Mouse (Mus musculus): ENCODE results near the gene Rpusd3. TPM values are rescaled to one million over a fixed set of nuclear protein-coding genes. Genes with fewer than 3 reads are reported as not detected.
A peak's percentile ranks its signal among the peaks of the same experiment; 100 is the strongest.

The Rpusd3 gene
- polyA plus RNA-seq, 1 experiment from 2014 or later, result 16.3 TPM

GRCm38 (mm10) chr6:113373491-113373890 lies 45.6 kb downstream of the Rpusd3 start:
- Histone ChIP-seq H3K4me3 (ENCODE audit: low read depth, low read length) (no peak overlapping the region), H3K9me3 (ENCODE audit: control insufficient read depth, low read length) (no peaks in the 10 kb centered on the region), H3K4me1 (ENCODE audit: control insufficient read depth, insufficient read depth, low read length) (peaks cover 6% of the 10 kb centered on the region), H3K27me3 (replicated peaks; ENCODE audit: control insufficient read depth, insufficient read depth, low read length) (no peaks in the 10 kb centered on the region), H3K9ac (ENCODE audit: low read depth, low read length) (no peak overlapping the region), H3K27ac (replicated peaks; ENCODE audit: low read depth, low read length) (no peak overlapping the region), H3K36me3 (ENCODE audit: control insufficient read depth, insufficient read depth, low read length) (peaks cover 72% of the 10 kb centered on the region), H3K4me2 (ENCODE audit: low read depth, low read length) (no peak overlapping the region)
- 98% methylated on average over 4 of the region's 4 CpGs for WGBS
- DNase-seq (ENCODE audit: low spot score) (no peak), ATAC-seq (ENCODE audit: low read depth) (no peak)

GRCm38 (mm10) chr6:113370194-113370929 lies 48.8 kb downstream of the Rpusd3 start:
- 92% methylated on average over 20 of the region's 20 CpGs for WGBS
- no peak overlapping the region for H3K4me2 ChIP-seq (ENCODE audit: low read depth, low read length)
- H3K36me3 ChIP-seq (ENCODE audit: control insufficient read depth, insufficient read depth, low read length), result peaks cover 82% of the 10 kb centered on the region
- H3K27me3 ChIP-seq (replicated peaks; ENCODE audit: control insufficient read depth, insufficient read depth, low read length), result no peaks in the 10 kb centered on the region
- H3K9ac ChIP-seq (ENCODE audit: low read depth, low read length), result no peak overlapping the region
- ATAC-seq (ENCODE audit: low read depth) (no peak), DNase-seq (ENCODE audit: low spot score) (no peak)
- no peaks in the 10 kb centered on the region for H3K4me1 ChIP-seq (ENCODE audit: control insufficient read depth, insufficient read depth, low read length)
- no peak overlapping the region for H3K4me3 ChIP-seq (ENCODE audit: low read depth, low read length)
- H3K27ac ChIP-seq (replicated peaks; ENCODE audit: low read depth, low read length), result no peak overlapping the region
- H3K9me3 ChIP-seq (ENCODE audit: control insufficient read depth, low read length), result no peaks in the 10 kb centered on the region

- ATAC-seq (ENCODE audit: low read depth) (no peak), DNase-seq (ENCODE audit: low spot score) (no peak)
- Histone ChIP-seq H3K4me3 (ENCODE audit: low read depth, low read length) (no peak overlapping the region), H3K4me2 (ENCODE audit: low read depth, low read length) (no peak overlapping the region), H3K27me3 (replicated peaks; ENCODE audit: control insufficient read depth, insufficient read depth, low read length) (no peaks in the 10 kb centered on the region), H3K4me1 (ENCODE audit: control insufficient read depth, insufficient read depth, low read length) (no peaks in the 10 kb centered on the region), H3K9me3 (ENCODE audit: control insufficient read depth, low read length) (no peaks in the 10 kb centered on the region), H3K36me3 (ENCODE audit: control insufficient read depth, insufficient read depth, low read length) (peaks cover 64% of the 10 kb centered on the region), H3K27ac (replicated peaks; ENCODE audit: low read depth, low read length) (no peak overlapping the region), H3K9ac (ENCODE audit: low read depth, low read length) (no peak overlapping the region)
- WGBS, result 82% methylated on average over 5 of the region's 5 CpGs
These were observed 50.6 kb downstream of the Rpusd3 start for GRCm38 (mm10) chr6:113368577-113368976.

- no peaks in the 10 kb centered on the region for H3K27me3 ChIP-seq (replicated peaks; ENCODE audit: control insufficient read depth, insufficient read depth, low read length)
- H3K9me3 ChIP-seq (ENCODE audit: control insufficient read depth, low read length), result no peaks in the 10 kb centered on the region
- no peak overlapping the region for H3K27ac ChIP-seq (replicated peaks; ENCODE audit: low read depth, low read length)
- no peak overlapping the region for H3K4me3 ChIP-seq (ENCODE audit: low read depth, low read length)
- H3K36me3 ChIP-seq (ENCODE audit: control insufficient read depth, insufficient read depth, low read length), result peaks cover 60% of the 10 kb centered on the region
- no peak overlapping the region for H3K4me2 ChIP-seq (ENCODE audit: low read depth, low read length)
- DNase-seq (ENCODE audit: low spot score), result peak; percentile 22
- no peak overlapping the region for H3K9ac ChIP-seq (ENCODE audit: low read depth, low read length)
- WGBS, result 82% methylated on average over 7 of the region's 7 CpGs
- ATAC-seq (ENCODE audit: low read depth), result no peak
- no peaks in the 10 kb centered on the region for H3K4me1 ChIP-seq (ENCODE audit: control insufficient read depth, insufficient read depth, low read length)
These were observed 51.0 kb downstream of the Rpusd3 start for GRCm38 (mm10) chr6:113368124-113368523.

- Histone ChIP-seq H3K9ac (ENCODE audit: low read depth, low read length) (no peak overlapping the region), H3K9me3 (ENCODE audit: control insufficient read depth, low read length) (no peaks in the 10 kb centered on the region), H3K27ac (replicated peaks; ENCODE audit: low read depth, low read length) (no peak overlapping the region), H3K4me1 (ENCODE audit: control insufficient read depth, insufficient read depth, low read length) (no peaks in the 10 kb centered on the region), H3K36me3 (ENCODE audit: control insufficient read depth, insufficient read depth, low read length) (peaks cover 55% of the 10 kb centered on the region), H3K27me3 (replicated peaks; ENCODE audit: control insufficient read depth, insufficient read depth, low read length) (no peaks in the 10 kb centered on the region), H3K4me3 (ENCODE audit: low read depth, low read length) (no peak overlapping the region), H3K4me2 (ENCODE audit: low read depth, low read length) (no peak overlapping the region)
- 88% methylated on average over 1 of the region's 1 CpGs for WGBS
- DNase-seq (ENCODE audit: low spot score) (no peak), ATAC-seq (ENCODE audit: low read depth) (no peak)
These were observed 51.6 kb downstream of the Rpusd3 start for GRCm38 (mm10) chr6:113367574-113367973.

- Histone ChIP-seq H3K27ac (replicated peaks; ENCODE audit: low read depth, low read length) (no peak overlapping the region), H3K27me3 (replicated peaks; ENCODE audit: control insufficient read depth, insufficient read depth, low read length) (no peaks in the 10 kb centered on the region), H3K4me2 (ENCODE audit: low read depth, low read length) (no peak overlapping the region), H3K36me3 (ENCODE audit: control insufficient read depth, insufficient read depth, low read length) (peaks cover 46% of the 10 kb centered on the region), H3K4me1 (ENCODE audit: control insufficient read depth, insufficient read depth, low read length) (no peaks in the 10 kb centered on the region), H3K9me3 (ENCODE audit: control insufficient read depth, low read length) (no peaks in the 10 kb centered on the region), H3K9ac (ENCODE audit: low read depth, low read length) (no peak overlapping the region), H3K4me3 (ENCODE audit: low read depth, low read length) (no peak overlapping the region)
- DNase-seq (ENCODE audit: low spot score) (no peak), ATAC-seq (ENCODE audit: low read depth) (no peak)
- WGBS, result 83% methylated on average over 4 of the region's 6 CpGs
These were observed 52.5 kb downstream of the Rpusd3 start for GRCm38 (mm10) chr6:113366639-113367038.

Small RNA genes lying within 50 kb of the gene (microRNA-seq; reads per million reads assigned to microRNA genes)
- gene Gm24387 (ENCODE audit: borderline number of aligned reads), result not detected

Other genes starting within 250 kb of the Rpusd3 start
- gene Lhfpl4, start 224.0 kb downstream of the Rpusd3 start, polyA plus RNA-seq (2014; fragmentation: Nextera tagmentation; extraction: Ambion mirVana), result 1.2 TPM in 2 replicates
- 31.6 and 33.3 TPM in 2 replicates for gene Mtmr14, start 181.5 kb downstream of the Rpusd3 start, polyA plus RNA-seq (2014; fragmentation: Nextera tagmentation; extraction: Ambion mirVana)
- gene Cpne9, start 137.0 kb downstream of the Rpusd3 start, polyA plus RNA-seq (2014; fragmentation: Nextera tagmentation; extraction: Ambion mirVana), result 0.13 and 0.29 TPM in 2 replicates
- gene Brpf1, start 112.2 kb downstream of the Rpusd3 start, polyA plus RNA-seq (2014; fragmentation: Nextera tagmentation; extraction: Ambion mirVana), result 20.0 and 21.8 TPM in 2 replicates
- gene Ogg1, start 92.4 kb downstream of the Rpusd3 start, polyA plus RNA-seq (2014; fragmentation: Nextera tagmentation; extraction: Ambion mirVana), result 9.9 and 11.2 TPM in 2 replicates
- 103 and 109 TPM in 2 replicates for gene Camk1, start 75.4 kb downstream of the Rpusd3 start, polyA plus RNA-seq (2014; fragmentation: Nextera tagmentation; extraction: Ambion mirVana)
- gene Tada3, start 41.5 kb downstream of the Rpusd3 start, polyA plus RNA-seq (2014; fragmentation: Nextera tagmentation; extraction: Ambion mirVana), result 44.6 and 45.7 TPM in 2 replicates
- 214 and 232 TPM in 2 replicates for gene Arpc4, start 41.2 kb downstream of the Rpusd3 start, polyA plus RNA-seq (2014; fragmentation: Nextera tagmentation; extraction: Ambion mirVana)
- 3.3 and 5.4 TPM in 2 replicates for gene Ttll3, start 30.1 kb downstream of the Rpusd3 start, polyA plus RNA-seq (2014; fragmentation: Nextera tagmentation; extraction: Ambion mirVana)
- gene Cidec, start 16.4 kb upstream of the Rpusd3 start, polyA plus RNA-seq (2014; fragmentation: Nextera tagmentation; extraction: Ambion mirVana), result 0.47 and 3.3 TPM in 2 replicates
- gene Jagn1, start 23.2 kb upstream of the Rpusd3 start, polyA plus RNA-seq (2014; fragmentation: Nextera tagmentation; extraction: Ambion mirVana), result 72.5 and 75.9 TPM in 2 replicates
- gene Il17re, start 39.1 kb upstream of the Rpusd3 start, polyA plus RNA-seq (2014; fragmentation: Nextera tagmentation; extraction: Ambion mirVana), result 3.6 and 5.6 TPM in 2 replicates
- 15.7 and 20.2 TPM in 2 replicates for gene Il17rc, start 52.1 kb upstream of the Rpusd3 start, polyA plus RNA-seq (2014; fragmentation: Nextera tagmentation; extraction: Ambion mirVana)
- 24.8 and 25.3 TPM in 2 replicates for gene Creld1, start 64.0 kb upstream of the Rpusd3 start, polyA plus RNA-seq (2014; fragmentation: Nextera tagmentation; extraction: Ambion mirVana)
- gene Prrt3, start 82.6 kb upstream of the Rpusd3 start, polyA plus RNA-seq (2014; fragmentation: Nextera tagmentation; extraction: Ambion mirVana), result 1.7 and 1.9 TPM in 2 replicates
- gene Emc3, start 112.3 kb upstream of the Rpusd3 start, polyA plus RNA-seq (2014; fragmentation: Nextera tagmentation; extraction: Ambion mirVana), result 96.7 and 103 TPM in 2 replicates
- gene Fancd2, start 112.3 kb upstream of the Rpusd3 start, polyA plus RNA-seq (2014; fragmentation: Nextera tagmentation; extraction: Ambion mirVana), result 7.5 and 7.8 TPM in 2 replicates
- not detected in 2 replicates for gene Fancd2os, start 181.4 kb upstream of the Rpusd3 start, polyA plus RNA-seq (2014; fragmentation: Nextera tagmentation; extraction: Ambion mirVana)
- gene Brk1, start 185.4 kb upstream of the Rpusd3 start, polyA plus RNA-seq (2014; fragmentation: Nextera tagmentation; extraction: Ambion mirVana), result 233 and 249 TPM in 2 replicates
- 48.7 and 53.0 TPM in 2 replicates for gene Vhl, start 204.6 kb upstream of the Rpusd3 start, polyA plus RNA-seq (2014; fragmentation: Nextera tagmentation; extraction: Ambion mirVana)
- 2.2 and 2.5 TPM in 2 replicates for gene Irak2, start 219.1 kb upstream of the Rpusd3 start, polyA plus RNA-seq (2014; fragmentation: Nextera tagmentation; extraction: Ambion mirVana)

Measured in embryonic facial prominence, embryonic 14.5 days (tissue).